Mouse (Mus musculus) myocyte (in vitro differentiated cells): Measurements from ENCODE around the gene Hivep2. TPM values are rescaled to one million over a fixed set of nuclear protein-coding genes. Genes with fewer than 3 reads are reported as not detected.

ENCODE experiments used
- H3K27me3 ChIP-seq: one replicate; pipeline ENCODE4 v1.6.1; 2011; ENCODE audit not compliant: control insufficient read depth, insufficient read depth, insufficient read length
- H3K36me3 ChIP-seq: one replicate; pipeline ENCODE4 v1.6.1; 2011; ENCODE audit not compliant: control insufficient read depth, insufficient read depth
- H3K4me2 ChIP-seq: one replicate; pipeline ENCODE4 v1.6.1; 2011; ENCODE audit warnings: low read depth, control low read depth
- H3K4me3 ChIP-seq: one replicate; pipeline ENCODE4 v1.5.1; 2011; ENCODE audit warnings: mild to moderate bottlenecking, control low read depth, moderate library complexity
- H3K79me2 ChIP-seq: one replicate; pipeline ENCODE4 v1.6.1; 2011; ENCODE audit not compliant: control insufficient read depth, insufficient read depth
- H3ac ChIP-seq: one replicate; pipeline ENCODE4 v1.6.1; 2011; ENCODE audit not compliant: control insufficient read depth, insufficient read length
- CEBPB ChIP-seq: IDR thresholded peaks from 2 replicates; pipeline ENCODE4 v1.6.1; 2011; ENCODE audit warnings: mild to moderate bottlenecking, moderate library complexity; ENCODE audit not compliant: poor library complexity, insufficient read depth, severe bottlenecking
- E2F4 ChIP-seq: IDR thresholded peaks from one replicate; pipeline ENCODE4 v1.6.1; 2011; ENCODE audit warnings: mild to moderate bottlenecking, control low read depth, moderate library complexity; ENCODE audit not compliant: insufficient read depth
- MAX ChIP-seq: IDR thresholded peaks from one replicate; pipeline ENCODE4 v1.6.1; 2011; ENCODE audit warnings: low read depth, mild to moderate bottlenecking, control low read depth
- MYOD1 ChIP-seq, 3 experiments: IDR thresholded peaks; one replicate each; pipeline ENCODE4 v1.6.1; 2011; ENCODE audit warnings: control low read depth in 2 of 3, low read depth in 2 of 3, mild to moderate bottlenecking in 2 of 3, moderate library complexity in 1 of 3; ENCODE audit not compliant: insufficient read length in 2 of 3, control insufficient read depth in 1 of 3
- MYOG ChIP-seq, 3 experiments: IDR thresholded peaks; one replicate each; pipeline ENCODE4 v1.6.1; 2011; ENCODE audit warnings: control low read depth in 2 of 3, low read depth in 2 of 3, mild to moderate bottlenecking in 2 of 3; ENCODE audit not compliant: insufficient read length in 2 of 3, control insufficient read depth in 1 of 3, insufficient read depth in 1 of 3
- POLR2A ChIP-seq: IDR thresholded peaks from one replicate; pipeline ENCODE4 v1.6.1; 2011; ENCODE audit warnings: low read depth, mild to moderate bottlenecking, control low read depth, moderate library complexity; ENCODE audit not compliant: insufficient read length
- POLR2AphosphoS2 ChIP-seq: IDR thresholded peaks from one replicate; pipeline ENCODE4 v1.6.1; 2011; ENCODE audit warnings: low read depth, control low read depth; ENCODE audit not compliant: insufficient read length
- REST ChIP-seq: IDR thresholded peaks from one replicate; pipeline ENCODE4 v1.6.1; 2011; ENCODE audit warnings: mild to moderate bottlenecking, control low read depth, moderate library complexity; ENCODE audit not compliant: insufficient read depth, insufficient read length
- SRF ChIP-seq: IDR thresholded peaks from one replicate; pipeline ENCODE4 v1.6.1; 2011; ENCODE audit warnings: low read depth; ENCODE audit not compliant: control insufficient read depth, insufficient read length
- TCF12 ChIP-seq: IDR thresholded peaks from one replicate; pipeline ENCODE4 v1.6.1; 2011; ENCODE audit warnings: mild to moderate bottlenecking, control low read depth; ENCODE audit not compliant: poor library complexity, insufficient read depth, severe bottlenecking
- TCF3 ChIP-seq: IDR thresholded peaks from one replicate; pipeline ENCODE4 v1.6.1; 2011; ENCODE audit warnings: low read depth, control low read depth; ENCODE audit not compliant: insufficient read length
- USF1 ChIP-seq: IDR thresholded peaks from one replicate; pipeline ENCODE4 v1.6.1; 2011; ENCODE audit warnings: low read depth, mild to moderate bottlenecking, control low read depth, moderate library complexity
- polyA plus RNA-seq: library from polyadenylated mRNA; unstranded; fragments of >200 nt; fragmentation: generic; extraction: Trizol; gene quantifications from one replicate; pipeline ENCODE4 v1.2.1, GENCODE M21; 2012; ENCODE audit warnings: missing spikeins

The Hivep2 gene
- polyA plus RNA-seq, 1 experiment: 9.6 TPM

- H3K79me2 ChIP-seq: peaks cover 52% of the 10 kb centered on the region
- 0 out of 2 replicates have a peak, but pooled peaks have one; percentile 51 for TF ChIP-seq CEBPB
- no peak for TF ChIP-seq POLR2A
- no peak for TF ChIP-seq SRF
- peak in 2 of 3 experiments; percentile 77 to 84 for TF ChIP-seq MYOD1 (IDR thresholded peaks at IDR 0.05; ENCODE audit: control insufficient read depth in 1 of 3, insufficient read length in 2 of 3, low read depth in 2 of 3)
- TF ChIP-seq MYOG (IDR thresholded peaks at IDR 0.05; ENCODE audit: control insufficient read depth in 1 of 3, insufficient read depth in 1 of 3, insufficient read length in 2 of 3, low read depth in 2 of 3): peak in 1 of 3 experiments; percentile 24
- TF ChIP-seq TCF12: peak; percentile 46
- H3K4me2 ChIP-seq: peak overlapping the region; percentile 76
- no peak overlapping the region for H3ac ChIP-seq
- H3K27me3 ChIP-seq: no peaks in the 10 kb centered on the region
- H3K4me3 ChIP-seq: peak overlapping the region; percentile 17
- H3K36me3 ChIP-seq: no peaks in the 10 kb centered on the region
Measured at GRCm38 (mm10) chr10:14017822-14018364, 52.0 kb downstream of the Hivep2 start.

DNA sequence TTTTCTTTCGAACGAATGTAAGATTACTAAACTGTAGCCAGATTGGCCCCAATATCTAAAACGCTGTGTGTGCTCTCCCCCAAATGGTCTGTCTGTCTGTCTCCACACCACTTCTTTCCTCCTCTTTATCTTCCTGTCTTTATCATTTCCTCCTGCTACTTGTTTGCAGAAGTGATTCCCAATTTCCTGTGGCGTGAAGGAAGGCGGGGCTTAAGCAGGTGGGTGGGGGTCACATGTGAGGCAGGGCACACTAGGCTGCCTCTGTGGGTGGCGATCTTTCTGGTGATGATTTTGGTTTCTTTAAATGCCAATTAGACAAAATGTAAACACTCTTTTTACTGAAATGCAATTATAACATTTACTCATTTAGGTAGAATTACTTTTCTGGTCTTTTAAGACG is 52.8 kb downstream of the Hivep2 start:
- Histone ChIP-seq H3K4me3 (peak overlapping the region; percentile 17), H3ac (no peak overlapping the region)

GRCm38 (mm10) chr10:14019198-14019597 is 53.3 kb downstream of the Hivep2 start:
- Histone ChIP-seq H3K4me2 (peak overlapping the region; percentile 76), H3K36me3 (no peaks in the 10 kb centered on the region), H3ac (no peak overlapping the region), H3K79me2 (peaks cover 59% of the 10 kb centered on the region), H3K4me3 (no peak overlapping the region), H3K27me3 (no peaks in the 10 kb centered on the region)
- TF ChIP-seq MYOG (IDR thresholded peaks at IDR 0.05; ENCODE audit: control insufficient read depth in 1 of 3, insufficient read depth in 1 of 3, insufficient read length in 2 of 3, low read depth in 2 of 3): no peak
- TF ChIP-seq MAX: no peak
- TF ChIP-seq TCF3: no peak
- no peak for TF ChIP-seq SRF
- TF ChIP-seq CEBPB: no peak
- no peak for TF ChIP-seq REST
- no peak for TF ChIP-seq E2F4
- no peak for TF ChIP-seq POLR2A
- no peak for TF ChIP-seq POLR2AphosphoS2
- TF ChIP-seq USF1: no peak
- TF ChIP-seq MYOD1 (IDR thresholded peaks at IDR 0.05; ENCODE audit: control insufficient read depth in 1 of 3, insufficient read length in 2 of 3, low read depth in 2 of 3): no peak
- no peak for TF ChIP-seq TCF12

More for the DNA sequence above, 52.8 kb downstream of the Hivep2 start:
- Histone ChIP-seq H3K36me3 (no peaks in the 10 kb centered on the region), H3K79me2 (peaks cover 54% of the 10 kb centered on the region), H3K4me2 (peak overlapping the region; percentile 76), H3K27me3 (no peaks in the 10 kb centered on the region)
- no peak for TF ChIP-seq TCF3
- TF ChIP-seq POLR2AphosphoS2: no peak
- TF ChIP-seq CEBPB: no peak
- no peak for TF ChIP-seq MYOG (IDR thresholded peaks at IDR 0.05; ENCODE audit: control insufficient read depth in 1 of 3, insufficient read depth in 1 of 3, insufficient read length in 2 of 3, low read depth in 2 of 3)
- TF ChIP-seq TCF12: no peak
- no peak for TF ChIP-seq SRF
- TF ChIP-seq USF1: no peak
- TF ChIP-seq POLR2A: no peak
- TF ChIP-seq REST: no peak
- TF ChIP-seq MYOD1 (IDR thresholded peaks at IDR 0.05; ENCODE audit: control insufficient read depth in 1 of 3, insufficient read length in 2 of 3, low read depth in 2 of 3): no peak
- TF ChIP-seq E2F4: no peak
- no peak for TF ChIP-seq MAX

DNA sequence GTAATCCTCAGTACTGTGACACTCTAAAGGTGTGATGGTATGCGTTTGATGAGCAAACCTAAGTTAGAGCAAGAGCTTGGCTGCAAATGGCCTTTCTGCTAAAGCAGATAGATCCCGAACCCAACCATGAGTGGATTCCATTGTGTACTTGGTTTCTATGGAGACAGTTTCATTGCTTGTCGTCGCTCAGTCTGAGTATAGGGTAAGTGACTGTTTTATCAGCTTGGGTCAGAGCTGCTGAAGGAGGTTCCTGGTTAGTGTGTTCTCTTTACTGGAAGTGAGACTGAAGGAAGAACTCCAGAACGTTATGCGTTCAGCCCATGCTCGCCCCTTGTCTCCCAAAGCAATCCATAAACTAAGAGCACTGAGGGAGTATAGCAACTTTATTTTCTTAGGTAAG is 54.4 kb downstream of the Hivep2 start:
- no peak for TF ChIP-seq POLR2AphosphoS2
- TF ChIP-seq TCF12: no peak
- no peak for TF ChIP-seq MYOD1 (IDR thresholded peaks at IDR 0.05; ENCODE audit: control insufficient read depth in 1 of 3, insufficient read length in 2 of 3, low read depth in 2 of 3)
- TF ChIP-seq REST: no peak
- no peak for TF ChIP-seq POLR2A
- H3K79me2 ChIP-seq: peaks cover 63% of the 10 kb centered on the region
- H3K4me2 ChIP-seq: no peak overlapping the region
- no peaks in the 10 kb centered on the region for H3K36me3 ChIP-seq
- H3K4me3 ChIP-seq: no peak overlapping the region
- H3K27me3 ChIP-seq: no peaks in the 10 kb centered on the region
- no peak overlapping the region for H3ac ChIP-seq

GRCm38 (mm10) chr10:14024971-14025370 is 59.1 kb downstream of the Hivep2 start:
- H3K36me3 ChIP-seq: no peaks in the 10 kb centered on the region
- no peak overlapping the region for H3K4me2 ChIP-seq
- H3K4me3 ChIP-seq: no peak overlapping the region
- H3K27me3 ChIP-seq: no peaks in the 10 kb centered on the region
- TF ChIP-seq CEBPB (no peak), REST (no peak), USF1 (no peak), E2F4 (no peak), TCF12 (no peak), SRF (no peak), TCF3 (no peak), MYOG (IDR thresholded peaks at IDR 0.05; ENCODE audit: control insufficient read depth in 1 of 3, insufficient read depth in 1 of 3, insufficient read length in 2 of 3, low read depth in 2 of 3) (no peak), POLR2A (no peak), MAX (no peak), POLR2AphosphoS2 (no peak), MYOD1 (IDR thresholded peaks at IDR 0.05; ENCODE audit: control insufficient read depth in 1 of 3, insufficient read length in 2 of 3, low read depth in 2 of 3) (no peak)
- H3K79me2 ChIP-seq: peaks cover 82% of the 10 kb centered on the region
- H3ac ChIP-seq: no peak overlapping the region
